Mouse (Mus musculus) frontal cortex, adult (tissue): ENCODE results near the gene Dgkh.

Source experiments
- ATAC-seq: cut with Nextera tagmentation; 2 replicates; pipeline ENCODE4 v1.9.2; 2017; ENCODE audit warnings: mild to moderate bottlenecking, moderate library complexity, mixed read lengths; ENCODE audit not compliant: low TSS enrichment

Gene Dgkh

DNA sequence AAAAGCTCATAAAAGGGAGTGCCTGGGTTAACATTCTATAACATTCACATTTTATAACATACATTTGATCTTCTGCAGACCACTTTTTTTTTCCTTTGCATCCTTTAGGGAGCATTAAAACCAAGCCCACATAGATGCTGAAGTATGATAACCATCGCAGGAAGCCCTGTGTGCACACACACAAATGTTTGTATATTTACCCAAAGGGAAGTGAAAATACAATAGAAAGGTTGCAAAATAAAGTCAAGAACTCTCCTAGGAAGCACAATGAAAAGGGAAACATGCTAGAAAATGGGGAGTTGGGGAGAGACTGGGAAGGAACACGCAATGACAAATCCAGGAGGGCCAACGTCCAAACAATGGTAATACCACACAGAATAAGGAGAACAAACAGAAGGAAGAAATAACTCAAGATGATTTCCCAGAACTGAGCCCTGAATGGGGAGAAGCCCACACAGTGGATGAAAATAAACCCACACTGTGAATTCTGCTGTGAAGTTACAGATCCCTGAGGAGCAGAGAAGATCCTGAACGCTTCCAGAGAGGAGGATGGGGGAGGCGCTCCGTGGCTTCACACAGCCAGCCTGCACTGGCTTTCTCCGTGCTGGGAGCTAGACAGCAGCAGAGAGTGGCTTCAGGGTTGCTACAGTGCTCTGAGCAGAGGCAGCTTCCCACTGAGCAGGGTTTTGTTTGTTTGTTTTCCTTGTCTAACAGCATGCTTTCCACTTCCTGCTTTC, 54.6 kb downstream of the Dgkh start:
- peak; percentile 97 for ATAC-seq

DNA sequence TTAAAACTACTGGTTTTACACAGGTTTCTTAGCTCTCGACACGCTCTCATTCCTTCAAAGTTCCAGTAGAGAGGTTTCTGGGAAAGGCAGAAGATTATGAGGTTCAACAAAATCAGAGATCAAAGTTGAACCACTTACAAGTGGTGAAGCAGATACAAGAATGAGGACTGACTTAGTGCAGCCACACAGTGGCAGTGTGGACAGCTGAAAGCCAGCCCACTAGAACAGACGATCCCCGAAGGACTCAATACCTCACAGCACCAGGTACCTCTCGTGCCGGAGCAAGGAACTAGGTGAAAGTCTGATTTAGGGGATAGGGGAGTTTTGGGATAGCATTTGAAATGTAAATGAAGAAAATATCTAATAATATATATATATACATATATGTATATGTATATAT, 56.1 kb downstream of the Dgkh start:
- ATAC-seq = 0 out of 2 replicates have a peak, but pooled peaks have one; percentile 21

DNA sequence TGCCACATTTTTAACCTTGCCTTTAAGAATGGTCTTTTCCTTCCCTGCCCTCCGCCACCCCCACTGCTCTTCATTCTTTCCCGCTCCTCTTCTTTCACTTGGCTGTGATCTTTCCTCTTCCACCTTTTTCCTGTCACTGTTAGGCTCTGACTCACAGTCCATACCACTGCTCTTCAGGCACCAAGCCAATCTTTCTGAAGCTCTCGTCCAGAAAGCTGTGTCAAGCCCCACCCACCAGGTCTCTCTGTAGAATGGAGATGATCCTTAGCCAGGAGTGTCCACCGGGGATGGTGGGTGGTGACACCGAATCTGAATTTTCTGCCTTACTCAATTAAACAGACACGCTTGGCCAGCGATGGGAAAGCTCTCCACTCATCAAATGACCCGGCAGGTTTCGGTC, 58.0 kb downstream of the Dgkh start:
- no peak for ATAC-seq

DNA sequence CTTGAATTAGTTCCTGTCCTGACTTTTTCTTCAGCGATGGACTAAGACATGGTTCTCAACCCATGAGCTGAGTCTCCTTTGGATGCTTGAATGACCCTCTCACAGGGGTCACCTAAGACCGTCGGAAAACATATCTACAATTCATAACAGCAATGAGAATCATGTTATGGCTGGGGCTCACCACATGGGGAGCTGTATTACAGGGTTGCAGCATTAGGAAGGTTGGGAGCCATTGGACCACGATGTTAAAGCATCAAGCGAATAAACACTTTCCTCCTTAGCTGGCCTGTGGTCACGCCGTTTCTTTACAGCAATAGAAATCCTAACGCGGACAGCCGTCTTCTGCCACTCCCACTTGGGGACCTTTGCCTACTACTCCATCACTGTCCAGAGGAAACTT, 62.6 kb downstream of the Dgkh start:
- peak; percentile 42 for ATAC-seq

DNA sequence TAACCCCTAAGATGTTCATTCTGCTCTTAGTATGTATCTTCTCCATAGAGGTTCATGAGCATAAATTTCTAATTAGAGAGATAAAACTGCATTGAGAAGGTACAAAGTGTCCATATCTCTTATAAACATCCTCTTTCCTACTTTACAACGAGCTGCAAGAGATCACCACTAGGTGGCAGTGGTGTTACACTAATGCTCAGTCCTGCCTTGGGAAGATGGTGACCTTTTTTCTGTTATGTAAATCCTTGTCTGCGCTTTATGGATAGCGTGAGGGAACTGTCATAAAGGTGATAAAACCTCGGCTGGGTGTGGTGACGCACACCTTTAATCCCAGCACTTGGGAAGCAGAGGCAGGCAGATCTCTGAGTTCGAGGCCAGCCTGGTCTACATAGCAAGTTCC, 64.3 kb downstream of the Dgkh start:
- peak; percentile 76 for ATAC-seq

DNA sequence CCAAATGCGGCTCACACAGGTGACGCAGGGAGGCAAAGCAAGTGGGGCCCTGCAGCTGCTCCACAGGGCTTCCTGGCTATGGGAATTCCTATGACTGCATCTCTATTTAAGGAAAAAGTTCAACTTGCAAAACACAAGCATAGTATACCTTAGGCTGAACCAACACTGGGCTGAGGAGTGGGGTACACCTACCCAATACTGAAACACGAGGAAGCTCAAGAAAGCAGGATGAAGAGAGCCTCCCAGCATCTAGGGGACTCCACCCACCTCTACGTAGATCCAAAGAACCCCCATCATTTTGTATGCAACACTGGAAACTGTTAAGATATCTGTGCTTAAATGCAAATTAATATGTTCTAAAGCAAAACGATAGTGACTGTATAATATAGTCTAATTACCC, 64.8 kb downstream of the Dgkh start:
- ATAC-seq = no peak

DNA sequence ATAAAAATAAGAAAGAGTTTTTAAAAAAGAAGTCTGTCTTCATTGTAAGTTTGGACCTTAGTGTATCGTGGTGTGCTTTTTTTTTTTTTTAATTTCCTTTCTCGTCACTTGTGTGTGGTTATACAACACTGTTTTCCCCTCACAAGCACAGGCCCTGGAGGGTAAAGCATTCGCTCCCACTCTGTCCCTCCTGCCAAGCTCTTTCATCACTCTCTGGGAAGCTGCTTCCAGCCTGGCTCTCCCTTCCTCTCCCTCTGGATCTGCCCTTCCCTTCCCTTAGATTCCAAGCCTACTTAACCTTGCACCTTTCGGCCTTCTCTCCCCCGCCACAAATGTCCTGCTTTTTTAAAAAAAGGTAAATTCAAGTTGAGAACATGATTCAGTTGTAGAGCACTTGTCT, 69.9 kb downstream of the Dgkh start:
- peak; percentile 89 for ATAC-seq

DNA sequence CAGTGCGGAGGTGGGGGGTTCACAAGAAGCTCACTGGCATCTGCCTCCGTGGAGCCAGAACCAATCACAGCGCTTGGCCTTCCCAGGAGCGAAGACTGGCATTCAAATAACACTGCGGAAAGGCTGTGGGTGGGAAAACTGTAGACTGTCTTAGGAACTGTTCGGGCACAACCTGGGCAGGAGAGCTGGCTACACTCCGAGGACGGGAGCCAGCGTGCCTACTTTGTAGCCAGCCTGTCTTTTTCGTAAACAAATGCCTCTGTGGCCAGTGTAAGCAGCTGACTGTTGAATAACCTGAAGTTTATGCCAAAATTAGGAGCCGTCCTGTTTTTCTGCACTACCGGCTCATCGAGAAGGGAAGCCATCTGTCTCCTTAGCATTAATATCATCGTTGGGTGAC, 71.1 kb downstream of the Dgkh start:
- peak; percentile 57 for ATAC-seq

DNA sequence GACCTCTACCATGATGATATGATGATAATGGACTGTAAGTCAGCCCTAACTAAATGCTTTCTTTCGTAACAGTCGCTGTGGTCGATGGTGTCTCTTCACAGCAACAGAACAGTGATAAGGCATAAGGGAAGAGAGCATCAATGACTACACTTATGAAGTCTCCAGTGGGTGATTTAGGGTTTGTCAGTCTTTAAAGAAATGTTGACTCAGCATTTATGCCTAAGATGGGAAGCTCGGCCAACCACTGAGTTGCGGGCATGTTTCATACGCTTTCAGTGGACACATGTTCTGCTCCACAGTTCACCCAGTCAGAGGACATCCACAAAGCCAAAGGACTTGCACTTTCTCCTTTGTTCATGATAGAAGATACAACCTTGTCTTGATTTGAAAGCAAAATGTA, 73.9 kb downstream of the Dgkh start:
- ATAC-seq = no peak

DNA sequence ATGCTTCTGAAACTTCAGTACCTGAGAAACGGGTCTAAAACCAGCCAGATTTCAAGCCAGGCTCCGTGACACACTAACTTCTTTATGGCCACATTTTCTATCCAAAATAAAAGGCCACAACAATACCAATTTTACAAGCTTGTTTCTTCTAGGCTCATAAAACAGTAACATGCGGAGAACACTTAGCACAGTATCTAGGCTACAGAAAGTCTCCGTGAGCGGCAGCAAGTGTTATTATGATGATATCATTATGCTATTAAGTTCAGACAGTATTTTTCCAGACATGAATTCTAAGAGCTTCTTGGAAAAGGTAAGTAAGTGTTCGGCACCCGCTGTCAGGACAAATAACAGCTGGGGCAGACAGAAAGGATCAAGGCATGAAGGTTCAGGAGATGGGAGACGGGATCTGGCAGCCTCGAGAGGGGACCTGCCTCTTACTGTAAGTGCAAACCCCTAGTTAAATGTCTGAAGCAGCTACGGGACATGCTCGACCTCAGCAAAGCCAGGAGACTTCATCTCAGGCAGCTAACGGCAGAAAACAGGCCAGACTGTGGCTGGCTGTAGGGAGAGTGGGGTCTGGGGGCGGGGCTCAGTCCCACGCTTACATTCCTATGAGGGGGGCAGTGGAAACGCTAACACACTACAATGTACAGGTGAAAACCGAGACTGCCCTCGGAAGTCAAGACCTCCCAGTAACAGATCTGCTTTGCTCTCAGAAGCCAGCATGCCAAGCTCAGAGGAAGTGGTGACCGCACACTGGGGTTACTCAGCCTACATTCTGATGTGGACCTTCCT, 75.5 kb downstream of the Dgkh start:
- no peak for ATAC-seq

DNA sequence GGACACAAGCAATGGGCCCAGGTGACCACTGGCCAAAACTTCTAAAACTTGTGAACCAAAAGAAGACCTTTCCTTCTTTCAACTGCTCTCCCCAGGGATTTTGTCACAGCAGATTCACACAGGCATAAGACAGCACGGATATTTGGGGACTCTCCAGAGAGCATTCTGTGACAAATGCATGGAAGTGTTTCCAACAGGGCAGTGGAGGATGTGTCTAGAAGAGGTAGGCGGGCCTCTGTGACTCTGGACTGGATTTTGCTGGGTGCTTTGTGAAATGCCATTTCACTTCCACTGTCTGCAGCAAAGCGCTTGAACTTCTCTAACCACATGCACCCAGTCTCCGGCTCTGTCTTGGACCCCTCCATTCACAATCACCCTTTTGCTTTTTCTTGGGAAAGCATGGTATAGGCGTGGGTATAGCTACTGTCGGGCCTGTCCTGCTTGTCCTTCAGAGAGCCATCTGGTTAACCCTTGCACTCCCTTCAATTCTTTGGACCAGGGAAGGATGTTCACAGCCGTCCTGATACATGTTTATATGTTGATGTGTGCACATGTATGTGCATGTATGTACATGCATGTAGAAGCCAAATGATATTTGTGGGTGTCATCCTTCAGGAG, 77.5 kb downstream of the Dgkh start:
- ATAC-seq = peak; percentile 75

DNA sequence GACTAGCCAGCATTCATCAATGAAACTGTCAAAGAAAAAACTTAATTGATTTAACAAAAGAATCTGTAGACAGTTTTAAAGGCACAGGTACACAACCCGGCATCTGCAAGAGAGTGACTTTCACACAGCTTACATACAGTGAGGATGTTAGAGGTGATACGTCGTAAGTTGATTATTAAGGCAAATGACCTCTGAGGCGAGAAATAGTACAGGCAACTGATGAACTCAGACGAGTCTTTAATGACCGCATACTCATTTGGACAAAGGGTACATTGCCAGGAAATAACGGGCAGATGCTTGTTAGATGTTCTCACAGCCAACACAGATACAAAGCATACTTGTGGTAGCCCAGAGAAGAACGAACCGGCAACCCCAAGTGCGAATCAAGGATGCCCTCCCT, 78.4 kb downstream of the Dgkh start:
- no peak for ATAC-seq

DNA sequence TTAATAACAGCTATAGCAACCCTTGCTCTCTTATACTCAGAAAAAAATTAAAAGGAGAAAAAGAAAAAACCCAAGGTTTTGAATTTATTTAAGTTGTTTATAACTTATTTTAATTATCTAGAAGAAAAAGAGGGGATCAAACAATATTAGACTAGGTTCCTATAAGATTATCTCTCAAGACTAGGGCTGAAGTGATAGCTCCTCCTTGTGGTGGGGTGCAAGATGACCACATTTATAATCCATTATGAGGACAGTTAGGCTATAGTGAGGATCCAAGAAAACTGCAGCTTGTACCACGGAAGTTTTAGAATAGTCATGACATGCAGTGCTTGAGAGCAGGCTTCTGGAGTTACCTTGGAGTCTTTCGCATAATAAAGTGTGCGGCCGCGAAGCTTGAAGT, 79.2 kb downstream of the Dgkh start:
- ATAC-seq = no peak

DNA sequence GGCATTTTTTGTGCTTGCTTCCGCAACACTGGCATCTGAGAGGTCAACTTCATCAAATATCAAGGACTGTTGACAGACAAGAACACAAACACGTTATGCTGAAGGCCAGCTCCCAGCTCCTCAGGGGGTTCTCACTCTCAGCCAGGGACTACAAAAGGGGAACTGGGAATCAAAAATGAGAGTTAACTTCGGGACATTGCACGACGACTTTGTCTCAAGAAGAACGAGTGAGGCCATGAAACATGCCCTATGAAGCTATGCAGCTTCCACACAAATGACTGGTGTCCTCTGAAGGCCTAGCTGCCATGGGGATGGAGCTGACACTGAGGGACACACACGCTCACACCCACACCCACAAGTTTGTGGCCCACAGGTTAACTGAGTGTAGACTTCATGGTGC, 80.9 kb downstream of the Dgkh start:
- no peak for ATAC-seq

DNA sequence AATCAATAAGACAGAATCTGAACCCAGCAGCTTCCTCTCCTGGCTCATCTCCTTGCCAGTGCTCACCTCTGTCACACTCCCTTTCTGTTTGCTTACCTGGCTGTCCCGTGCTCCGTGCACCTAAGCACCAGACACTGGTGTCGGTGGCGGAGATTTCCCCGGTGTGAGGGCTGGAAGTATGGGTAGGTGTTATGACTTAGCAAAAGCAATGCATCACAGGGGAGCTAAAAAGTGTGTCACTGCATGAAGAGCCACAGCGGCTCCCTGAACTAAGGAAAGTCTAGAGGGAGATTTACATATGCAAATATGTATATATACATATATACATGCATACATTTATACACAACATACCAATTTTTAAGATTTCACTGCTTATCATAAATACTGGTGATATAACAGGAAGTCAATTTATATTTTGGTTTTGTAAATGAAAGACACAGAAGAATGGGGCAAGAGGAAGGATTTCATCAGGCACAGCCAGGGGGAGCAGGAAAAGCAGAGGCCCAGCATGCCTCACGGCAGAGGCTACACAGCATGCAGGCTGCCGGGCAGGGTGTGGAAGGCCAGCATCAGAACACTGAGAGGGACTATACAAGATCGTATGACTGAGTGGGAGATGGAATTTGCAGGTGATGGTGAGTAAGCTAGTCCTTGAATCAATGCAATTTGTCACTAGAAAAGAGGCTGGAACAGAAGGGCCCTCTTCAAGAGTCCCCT, 82.0 kb downstream of the Dgkh start:
- peak; percentile 64 for ATAC-seq

DNA sequence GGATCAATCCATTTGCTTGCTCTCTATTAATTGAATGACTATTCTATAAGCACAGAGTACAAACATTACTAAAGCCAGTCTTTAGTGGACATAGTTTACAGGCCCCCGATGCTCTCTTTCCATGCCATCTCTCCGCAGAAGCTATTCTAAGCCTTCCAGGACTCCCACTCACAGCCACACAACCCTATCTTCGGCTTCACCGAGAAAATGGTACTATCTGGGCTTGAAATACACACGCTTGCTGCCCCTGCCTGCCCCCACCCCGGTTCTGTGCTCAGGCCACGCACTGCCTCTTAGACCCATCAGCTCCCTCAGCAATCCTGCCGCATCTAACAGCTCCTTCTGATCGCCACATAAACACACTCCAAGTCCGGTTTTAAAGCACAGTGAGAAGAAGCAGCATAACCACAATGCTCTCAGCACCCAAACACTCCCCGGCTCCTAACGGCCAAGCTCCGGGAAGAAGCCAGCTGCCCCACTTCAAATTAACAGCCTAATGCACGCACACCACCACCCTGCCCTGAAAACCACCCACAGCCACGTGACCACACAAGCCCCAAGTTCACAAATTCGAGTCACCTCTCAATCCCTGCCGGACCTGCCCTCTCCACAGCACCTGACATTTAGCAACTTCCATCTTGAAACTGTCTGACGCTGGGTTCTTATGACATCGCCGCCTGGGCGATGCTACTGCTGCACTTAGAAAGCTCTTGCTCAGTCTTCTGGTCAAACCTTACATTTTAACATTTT, 82.9 kb downstream of the Dgkh start:
- peak; percentile 58 for ATAC-seq

DNA sequence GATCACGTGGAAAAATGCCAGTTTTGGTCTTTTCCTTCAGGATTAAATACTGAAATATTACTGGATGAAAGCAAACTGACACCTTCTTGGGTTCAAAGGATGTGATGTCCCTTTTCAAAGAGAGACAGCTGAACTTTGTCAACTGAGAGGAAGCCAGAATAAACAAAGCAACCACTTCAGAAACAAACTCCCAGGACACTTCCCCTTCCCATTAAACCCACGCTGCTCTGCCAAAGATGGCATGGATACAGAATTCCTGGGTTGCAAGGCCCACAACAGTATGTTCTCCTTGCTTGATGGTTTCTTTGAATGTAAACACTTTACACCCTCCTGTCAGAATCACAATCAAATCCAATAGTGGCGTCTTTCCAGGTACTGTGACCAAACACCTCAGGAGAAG, 87.0 kb downstream of the Dgkh start:
- no peak for ATAC-seq

DNA sequence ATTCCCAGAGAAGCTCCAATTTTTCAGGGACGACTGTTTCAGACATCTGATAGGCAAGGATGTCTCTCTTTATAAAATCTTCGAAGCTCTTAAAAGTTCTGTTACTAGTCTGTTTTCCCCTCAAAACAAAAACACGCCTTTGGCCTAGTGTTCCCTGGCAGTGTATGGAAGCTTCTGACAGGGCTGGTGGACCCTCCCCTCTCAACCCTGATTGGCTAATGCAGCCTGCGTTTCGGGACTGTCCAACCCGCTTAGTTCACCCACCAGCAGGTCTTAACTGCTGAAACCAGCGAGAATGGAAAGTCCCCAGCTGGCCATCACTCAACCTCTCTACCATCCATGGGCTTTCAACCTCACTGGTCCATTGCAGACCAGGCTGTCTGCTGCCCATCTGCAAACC, 91.3 kb downstream of the Dgkh start:
- peak; percentile 3; the same call in 1 of the 2 replicates for ATAC-seq

DNA sequence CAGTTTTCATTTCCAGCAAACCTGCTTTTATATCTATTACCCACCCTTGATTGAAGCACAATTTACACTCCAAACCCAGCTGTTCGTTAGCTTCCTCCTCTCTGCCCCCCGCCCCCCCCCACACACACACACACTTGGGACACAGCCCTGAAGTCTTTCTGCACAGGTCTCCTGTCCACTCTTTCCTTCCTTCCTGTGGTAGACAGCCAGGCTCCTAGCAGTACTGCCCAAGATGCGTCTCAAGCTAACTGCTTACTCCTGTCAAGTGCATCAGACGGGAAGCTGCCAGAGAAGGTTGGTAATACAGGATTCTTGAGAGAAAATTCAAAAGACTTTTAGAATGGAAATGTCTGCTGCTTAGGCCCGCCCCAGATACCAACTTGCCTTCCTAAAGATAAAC, 92.9 kb downstream of the Dgkh start:
- no peak for ATAC-seq

DNA sequence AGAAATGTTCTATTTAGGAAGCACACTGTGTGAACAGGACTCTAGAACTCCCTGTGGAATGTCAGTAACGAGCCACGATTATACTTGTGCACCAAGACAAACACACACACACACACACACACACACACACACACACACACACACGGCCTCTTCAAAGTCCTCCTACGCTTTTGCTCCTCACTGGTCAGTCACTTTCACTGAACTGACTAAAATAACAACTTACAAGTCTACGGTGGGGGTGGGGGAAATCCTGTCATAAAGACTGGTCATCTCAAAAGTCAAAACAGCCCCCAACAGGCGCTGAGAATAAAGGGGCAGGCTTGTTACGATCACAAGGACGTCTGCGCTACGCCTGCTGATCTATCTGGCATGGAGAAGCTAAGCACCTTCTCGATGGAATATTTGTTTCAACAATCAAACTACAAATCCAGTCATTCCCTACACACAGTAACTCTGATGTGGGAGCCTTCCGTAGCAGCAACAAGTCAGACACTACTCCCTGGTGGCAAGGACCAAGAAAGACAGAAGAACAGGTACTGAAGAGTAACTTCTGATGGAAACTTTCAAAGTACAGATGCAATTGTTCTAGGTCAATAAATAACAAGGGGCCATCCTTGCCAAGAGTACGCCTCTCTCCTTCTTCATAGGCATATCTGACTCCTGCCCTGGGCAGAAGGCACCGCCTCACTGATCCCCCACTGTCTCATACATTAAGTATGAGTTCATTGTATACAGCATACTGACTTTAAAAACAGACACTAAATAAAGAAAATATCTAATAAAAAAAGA, 96.8 kb downstream of the Dgkh start:
- no peak for ATAC-seq

DNA sequence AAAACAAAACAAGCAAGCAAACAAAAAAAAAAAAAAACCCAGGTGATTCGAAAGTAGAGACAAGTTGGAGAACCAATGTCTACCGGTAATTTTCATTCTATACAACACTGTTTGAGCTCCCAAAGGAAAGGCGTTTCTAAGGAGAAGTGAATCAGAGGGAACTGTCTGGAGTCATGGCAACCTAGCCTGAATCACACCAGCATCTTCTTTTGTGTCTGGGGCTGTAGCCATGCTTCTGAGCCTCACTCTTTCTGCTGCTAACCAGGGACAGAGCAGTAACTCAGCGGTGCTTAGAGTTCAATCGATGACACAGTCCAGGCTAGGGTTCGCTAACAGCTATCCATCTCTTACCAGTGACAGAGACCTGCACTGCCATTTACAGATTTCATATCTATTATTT, 99.8 kb downstream of the Dgkh start:
- 0 out of 2 replicates have a peak, but pooled peaks have one; percentile 25 for ATAC-seq
